Comparison of ENCODE assay signal across 17 mouse cellular contexts in genomic region chr17:28184971-28185638, GRCm38 (mm10). TPM values are rescaled to one million over a fixed set of nuclear protein-coding genes. Genes with fewer than 3 reads are reported as not detected.
A peak's percentile ranks its signal among the peaks of the same experiment; 100 is the strongest.
DNase-seq lines count a peak whose midpoint lies in the region; ATAC-seq and TF ChIP-seq lines count a peak whose summit lies in the region.
"Had no signal": no experiment of that assay in that cellular context is flagged by ENCODE, and none has a peak within 500 bp of the region (broad histone marks: within the 10 kb centered on the region; RNA-seq: fewer than 3 reads in every experiment).

No protein-coding gene starts in this region.

- H3K4me2 ChIP-seq in heart, postnatal 0 days (ENCODE audit: low read depth, low read length), result no peak overlapping the region
- no peak overlapping the region for H3K4me2 ChIP-seq in liver, embryonic 11.5 days
- no peak overlapping the region for H3K4me2 ChIP-seq in stomach, postnatal 0 days (replicated peaks; ENCODE audit: low read depth)
- no peak overlapping the region for H3K4me2 ChIP-seq in intestine, embryonic 16.5 days (ENCODE audit: low read depth, low read length)
- H3K4me2 ChIP-seq: neural tube, embryonic 13.5 days had no signal

- intact Hi-C loops in heart, postnatal 36 days (cut with DNase I), result no loop called here

- no peak for TF ChIP-seq CTCF in heart, postnatal 0 days (IDR thresholded peaks at IDR 0.05; ENCODE audit: low read depth)
- TF ChIP-seq CTCF in stomach, postnatal 0 days (IDR thresholded peaks at IDR 0.05; ENCODE audit: low read depth), result no peak

- H3K4me3 ChIP-seq in heart, postnatal 0 days (ENCODE audit: low read depth, low read length), result no peak overlapping the region
- no peak overlapping the region for H3K4me3 ChIP-seq in liver, embryonic 11.5 days (ENCODE audit: low read depth, low read length)
- H3K4me3 ChIP-seq in stomach, postnatal 0 days (ENCODE audit: low read depth, low read length), result no peak overlapping the region
- H3K4me3 ChIP-seq in intestine, embryonic 16.5 days (ENCODE audit: low read length), result no peak overlapping the region
- H3K4me3 ChIP-seq: neural tube, embryonic 13.5 days had no signal

- H3K4me1 ChIP-seq in heart, postnatal 0 days (ENCODE audit: control insufficient read depth, insufficient read depth), result peaks cover 22% of the 10 kb centered on the region
- H3K4me1 ChIP-seq in liver, embryonic 11.5 days (replicated peaks; ENCODE audit: control insufficient read depth, insufficient read depth, low read length), result peaks cover 15% of the 10 kb centered on the region
- H3K4me1 ChIP-seq in stomach, postnatal 0 days (replicated peaks; ENCODE audit: control insufficient read depth, insufficient read depth), result no peaks in the 10 kb centered on the region
- H3K4me1 ChIP-seq in intestine, embryonic 16.5 days (ENCODE audit: control insufficient read depth, insufficient read depth, low read length), result peaks cover 10% of the 10 kb centered on the region

- no peak for DNase-seq in heart, postnatal 0 days (ENCODE audit: low spot score)
- DNase-seq in heart, postnatal 36 days, result no peak
- DNase-seq in 416B (ENCODE audit: low read depth), result peak; percentile 82
- DNase-seq in liver, embryonic 11.5 days (ENCODE audit: low spot score), result no peak
- DNase-seq in ovary, adult 18-20 months (ENCODE audit: low spot score), result no peak
- no peak for DNase-seq in stomach, postnatal 0 days (ENCODE audit: low spot score)
- DNase-seq: adrenal gland, postnatal 36 days; cerebellum, adult 2 months; forebrain, postnatal 0 days; gastrocnemius, postnatal 36 days; heart, postnatal 14 days; kidney, adult 8-10 months; right cerebral cortex, adult 18-20 months; thymus, postnatal 36 days had no signal

- H3K27me3 ChIP-seq in heart, postnatal 0 days (ENCODE audit: control insufficient read depth, insufficient read depth, low read length), result no peaks in the 10 kb centered on the region
- no peaks in the 10 kb centered on the region for H3K27me3 ChIP-seq in liver, embryonic 11.5 days (replicated peaks; ENCODE audit: control insufficient read depth, insufficient read depth, low read length)
- no peaks in the 10 kb centered on the region for H3K27me3 ChIP-seq in stomach, postnatal 0 days (ENCODE audit: control insufficient read depth, insufficient read depth, low read length)
- H3K27me3 ChIP-seq in intestine, embryonic 16.5 days (replicated peaks; ENCODE audit: control insufficient read depth, insufficient read depth, low read length), result no peaks in the 10 kb centered on the region
- H3K27me3 ChIP-seq: neural tube, embryonic 13.5 days had no signal

- peaks cover 6% of the 10 kb centered on the region; the same call in 1 of the 2 replicates for H3K36me3 ChIP-seq in heart, postnatal 0 days (replicated peaks; ENCODE audit: control insufficient read depth, insufficient read depth, low read length)
- peaks cover 2% of the 10 kb centered on the region; the same call in 1 of the 2 replicates for H3K36me3 ChIP-seq in liver, embryonic 11.5 days (ENCODE audit: control insufficient read depth, insufficient read depth, low read length)
- H3K36me3 ChIP-seq in stomach, postnatal 0 days (ENCODE audit: control insufficient read depth, insufficient read depth, low read length), result peaks cover under 1% of the 10 kb centered on the region; the same call in 1 of the 2 replicates
- H3K36me3 ChIP-seq in intestine, embryonic 16.5 days (ENCODE audit: control insufficient read depth, insufficient read depth, low read length), result peaks cover 1% of the 10 kb centered on the region; the same call in 1 of the 2 replicates

- WGBS in heart, postnatal 0 days, result 59% methylated on average over 7 of the region's 7 CpGs
- whole genome bisulfite sequencing in liver, embryonic 11.5 days, result 57% methylated on average over 7 of the region's 7 CpGs
- 57% methylated on average over 7 of the region's 7 CpGs for WGBS in stomach, postnatal 0 days
- WGBS in intestine, embryonic 16.5 days, result 68% methylated on average over 7 of the region's 7 CpGs

- no peak overlapping the region for H3K9ac ChIP-seq in heart, postnatal 0 days (replicated peaks; ENCODE audit: low read depth, low read length)
- H3K9ac ChIP-seq in liver, embryonic 11.5 days (ENCODE audit: low read depth, low read length), result peak overlapping the region; percentile 15; the same call in 1 of the 2 replicates
- H3K9ac ChIP-seq in stomach, postnatal 0 days (ENCODE audit: low read length), result no peak overlapping the region
- H3K9ac ChIP-seq in intestine, embryonic 16.5 days (ENCODE audit: low read depth, low read length), result no peak overlapping the region
- H3K9ac ChIP-seq: forebrain, postnatal 0 days; neural tube, embryonic 13.5 days had no signal

- no peak for TF ChIP-seq EP300 in heart, postnatal 0 days (IDR thresholded peaks at IDR 0.05; ENCODE audit: low read depth)
- TF ChIP-seq EP300 in stomach, postnatal 0 days (optimal IDR thresholded peaks at IDR 0.05), result no peak

- H3K27ac ChIP-seq in heart, postnatal 0 days (ENCODE audit: low read depth), result 0 out of 2 replicates have a peak overlapping the region, but pooled peaks have one; percentile 4
- H3K27ac ChIP-seq in liver, embryonic 11.5 days (ENCODE audit: low read depth, low read length), result peak overlapping the region; percentile 28
- no peak overlapping the region for H3K27ac ChIP-seq in stomach, postnatal 0 days (replicated peaks)
- H3K27ac ChIP-seq in intestine, embryonic 16.5 days (ENCODE audit: low read length), result no peak overlapping the region
- H3K27ac ChIP-seq: neural tube, embryonic 13.5 days had no signal

- ATAC-seq in heart, postnatal 0 days (ENCODE audit: insufficient read depth, low read depth), result no peak
- ATAC-seq in common myeloid progenitor, adult 5-6 weeks (replicated peaks; ENCODE audit: low read depth, poor library complexity, severe bottlenecking), result peak; percentile 43
- no peak for ATAC-seq in liver, embryonic 11.5 days (replicated peaks; ENCODE audit: low FRiP score)
- ATAC-seq in stomach, postnatal 0 days (ENCODE audit: low FRiP score, low TSS enrichment), result no peak
- ATAC-seq in intestine, embryonic 16.5 days, result no peak
- ATAC-seq: forebrain, postnatal 0 days had no signal

- no peaks in the 10 kb centered on the region for H3K9me3 ChIP-seq in heart, postnatal 0 days (replicated peaks; ENCODE audit: control insufficient read depth, low read length)
- no peaks in the 10 kb centered on the region for H3K9me3 ChIP-seq in liver, embryonic 11.5 days (ENCODE audit: control insufficient read depth, low read length)
- H3K9me3 ChIP-seq in stomach, postnatal 0 days (ENCODE audit: control insufficient read depth, low read length), result no peaks in the 10 kb centered on the region
- no peaks in the 10 kb centered on the region for H3K9me3 ChIP-seq in intestine, embryonic 16.5 days (ENCODE audit: control insufficient read depth, low read length)
- H3K9me3 ChIP-seq: neural tube, embryonic 13.5 days had no signal

RNA-seq across cellular contexts. Expression of gene Zfp523, which starts 8.2 kb away (rescaled TPM):
- total RNA-seq in heart, postnatal 0 days (2014; rRNA removed; ENCODE audit: low replicate concordance), result 24.1 and 33.0 TPM in 2 replicates
- 14.9 and 15.4 TPM in 2 replicates for polyA plus RNA-seq in heart, postnatal 0 days (2015; fragmentation: Nextera tagmentation; extraction: Ambion mirVana)
- total RNA-seq in heart, postnatal 36 days (2021), result 10 to 100 TPM; 14.3 to 16.0 TPM
- total RNA-seq in common myeloid progenitor, adult 5-6 weeks (2017), result 19.2 and 27.5 TPM in 2 replicates
- 13.3 and 14.6 TPM in 2 replicates for polyA plus RNA-seq in liver, embryonic 11.5 days (2014; fragmentation: Nextera tagmentation; extraction: Ambion mirVana)
- 17.2 and 18.1 TPM in 2 replicates for polyA plus RNA-seq in stomach, postnatal 0 days (2015; fragmentation: Nextera tagmentation; extraction: Ambion mirVana)
- polyA plus RNA-seq in intestine, embryonic 16.5 days (2015; fragmentation: Nextera tagmentation; extraction: Ambion mirVana), result 22.1 and 23.7 TPM in 2 replicates

RNA-seq across cellular contexts. Expression of gene Def6, which starts 22.5 kb away (rescaled TPM):
- 3.5 and 5.8 TPM in 2 replicates for total RNA-seq in heart, postnatal 0 days (2014; rRNA removed; ENCODE audit: low replicate concordance)
- polyA plus RNA-seq in heart, postnatal 0 days (2015; fragmentation: Nextera tagmentation; extraction: Ambion mirVana), result 2.5 and 2.8 TPM in 2 replicates
- total RNA-seq in heart, postnatal 36 days (2021), result 1 to 10 TPM; 3.1 to 3.2 TPM
- 103 and 128 TPM in 2 replicates for total RNA-seq in common myeloid progenitor, adult 5-6 weeks (2017)
- 24.1 and 27.3 TPM in 2 replicates for polyA plus RNA-seq in liver, embryonic 11.5 days (2014; fragmentation: Nextera tagmentation; extraction: Ambion mirVana)
- polyA plus RNA-seq in stomach, postnatal 0 days (2015; fragmentation: Nextera tagmentation; extraction: Ambion mirVana), result 11.4 and 12.0 TPM in 2 replicates
- polyA plus RNA-seq in intestine, embryonic 16.5 days (2015; fragmentation: Nextera tagmentation; extraction: Ambion mirVana), result 3.0 and 3.6 TPM in 2 replicates

RNA-seq across cellular contexts. Expression of gene Scube3, which starts 43.2 kb away (rescaled TPM):
- total RNA-seq in heart, postnatal 0 days (2014; rRNA removed; ENCODE audit: low replicate concordance), result 1.2 and 3.0 TPM in 2 replicates
- 0.14 and 0.21 TPM in 2 replicates for polyA plus RNA-seq in heart, postnatal 0 days (2015; fragmentation: Nextera tagmentation; extraction: Ambion mirVana)
- total RNA-seq in heart, postnatal 36 days (2021), result under 1 TPM; 0.53 to 0.70 TPM
- 0.92 and 1.0 TPM in 2 replicates for total RNA-seq in common myeloid progenitor, adult 5-6 weeks (2017)
- polyA plus RNA-seq in liver, embryonic 11.5 days (2014; fragmentation: Nextera tagmentation; extraction: Ambion mirVana), result 2.6 TPM in 2 replicates
- 0.48 and 0.64 TPM in 2 replicates for polyA plus RNA-seq in stomach, postnatal 0 days (2015; fragmentation: Nextera tagmentation; extraction: Ambion mirVana)
- 1.0 and 1.1 TPM in 2 replicates for polyA plus RNA-seq in intestine, embryonic 16.5 days (2015; fragmentation: Nextera tagmentation; extraction: Ambion mirVana)

RNA-seq across cellular contexts. Expression of gene Ppard, which starts 47.4 kb away (rescaled TPM):
- total RNA-seq in heart, postnatal 0 days (2014; rRNA removed; ENCODE audit: low replicate concordance), result 6.6 and 23.1 TPM in 2 replicates
- 0.99 and 1.4 TPM in 2 replicates for polyA plus RNA-seq in heart, postnatal 0 days (2015; fragmentation: Nextera tagmentation; extraction: Ambion mirVana)
- 10 to 100 TPM; 33.3 to 40.1 TPM for total RNA-seq in heart, postnatal 36 days (2021)
- total RNA-seq in common myeloid progenitor, adult 5-6 weeks (2017), result 2.1 and 3.1 TPM in 2 replicates
- polyA plus RNA-seq in liver, embryonic 11.5 days (2014; fragmentation: Nextera tagmentation; extraction: Ambion mirVana), result 1.6 and 2.3 TPM in 2 replicates
- polyA plus RNA-seq in stomach, postnatal 0 days (2015; fragmentation: Nextera tagmentation; extraction: Ambion mirVana), result 3.1 and 3.4 TPM in 2 replicates
- polyA plus RNA-seq in intestine, embryonic 16.5 days (2015; fragmentation: Nextera tagmentation; extraction: Ambion mirVana), result 2.2 and 2.3 TPM in 2 replicates

Comparison
In these comparisons a context has a peak if more than half of its experiments do, and no peak if none do; other contexts are left out.
1. H3K27ac ChIP-seq: peak in heart, postnatal 0 days (single experiment) and liver, embryonic 11.5 days (single experiment); none in stomach, postnatal 0 days (single experiment) and intestine, embryonic 16.5 days (single experiment).